Mouse (Mus musculus) cerebellum, postnatal 14 days (tissue): ENCODE measurements at regions not wholly inside any gene's neighbourhood (a gene's known extent, or its start where the extent isn't known, plus 50 kb on each side); places are given as distances from the start of the nearest gene placed in this dataset.

Source experiments
- DNase-seq, 2 experiments: peaks; one replicate each; pipeline ENCODE4 v3.0.0; 2021; ENCODE audit warnings: mixed read lengths in 2 of 2

DNA sequence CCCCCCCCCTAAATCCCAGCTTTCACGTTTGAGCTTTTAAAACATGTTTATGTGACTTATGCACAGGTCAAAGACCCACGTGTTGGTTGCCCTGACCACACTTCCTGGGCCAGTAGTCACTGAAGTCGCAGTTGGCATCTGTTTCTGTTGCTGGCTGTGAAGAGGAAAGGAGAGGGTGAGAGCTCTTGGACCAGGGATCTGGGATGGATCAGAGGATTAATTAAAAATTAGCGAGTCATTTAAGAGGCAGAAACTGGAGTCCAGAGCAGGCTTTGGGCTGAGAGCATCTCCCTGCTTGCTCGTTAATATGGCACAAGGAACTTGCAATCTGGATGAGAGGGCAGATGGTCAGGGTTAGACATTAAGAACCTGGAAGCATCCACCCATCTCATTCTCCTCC, 59.1 kb upstream of the Syt6 start:
- DNase-seq, result no peak

- peak; percentile 66 to 84 for DNase-seq
These were observed 57.4 kb upstream of the Syt6 start for GRCm38 (mm10) chr3:103517376-103518304.

DNA sequence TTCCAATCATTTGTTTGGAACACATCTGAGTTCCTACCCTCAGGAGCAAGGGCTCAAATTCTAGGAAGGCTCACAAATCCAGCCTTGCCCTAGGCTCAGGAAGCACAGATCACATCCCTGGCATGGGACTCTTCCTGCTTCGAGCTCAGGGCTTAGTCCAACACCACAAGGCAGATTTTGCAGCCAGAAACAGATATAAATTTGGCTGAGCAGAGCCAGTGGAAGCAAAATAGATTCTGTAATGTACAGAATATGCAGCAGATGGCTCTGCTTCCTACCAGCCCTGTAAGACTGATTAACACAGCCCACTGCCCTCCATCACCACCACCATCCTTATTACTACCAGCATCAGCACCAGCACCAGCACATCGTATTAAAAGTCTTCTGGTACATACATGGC, 56.4 kb upstream of the Syt6 start:
- DNase-seq, result peak; percentile 35 to 59
